Mouse (Mus musculus): ENCODE measurements around the gene Patz1.

GRCm38 (mm10) chr11:3347091-3347834 lies 58.6 kb downstream of the Patz1 start:
- peak; percentile 61 for TF ChIP-seq CTCF (IDR thresholded peaks at IDR 0.05; ENCODE audit: control insufficient read depth, insufficient read depth, insufficient read length)
- no peak for TF ChIP-seq FOSL1 (IDR thresholded peaks at IDR 0.05; ENCODE audit: insufficient read depth, low read length, poor library complexity, severe bottlenecking)
- TF ChIP-seq MYOG (IDR thresholded peaks at IDR 0.05; ENCODE audit: control insufficient read depth, extremely low read depth, insufficient read length), result no peak
- TF ChIP-seq USF1 (IDR thresholded peaks at IDR 0.05; ENCODE audit: low read depth), result no peak
- TF ChIP-seq MAX (IDR thresholded peaks at IDR 0.05), result no peak
- TF ChIP-seq MYOD1 (IDR thresholded peaks at IDR 0.05; ENCODE audit: control insufficient read depth, insufficient read length, low read depth), result no peak

All from C2C12 (cell line).